Mouse (Mus musculus) neutrophil, adult 59 days (primary cell): ENCODE data around the gene Prelid3b. TPM values are rescaled to one million over a fixed set of nuclear protein-coding genes. Genes with fewer than 3 reads are reported as not detected.

Experiments used
- total RNA-seq, 2 experiments: library from RNA; stranded (reverse); gene quantifications; 1 replicate in 1 of 2; 2 replicates in 1 of 2; pipeline ENCODE4 v1.2.4; 2023

Prelid3b gene
- 10 to 100 TPM; 45.7 to 56.0 TPM for total RNA-seq

DNA sequence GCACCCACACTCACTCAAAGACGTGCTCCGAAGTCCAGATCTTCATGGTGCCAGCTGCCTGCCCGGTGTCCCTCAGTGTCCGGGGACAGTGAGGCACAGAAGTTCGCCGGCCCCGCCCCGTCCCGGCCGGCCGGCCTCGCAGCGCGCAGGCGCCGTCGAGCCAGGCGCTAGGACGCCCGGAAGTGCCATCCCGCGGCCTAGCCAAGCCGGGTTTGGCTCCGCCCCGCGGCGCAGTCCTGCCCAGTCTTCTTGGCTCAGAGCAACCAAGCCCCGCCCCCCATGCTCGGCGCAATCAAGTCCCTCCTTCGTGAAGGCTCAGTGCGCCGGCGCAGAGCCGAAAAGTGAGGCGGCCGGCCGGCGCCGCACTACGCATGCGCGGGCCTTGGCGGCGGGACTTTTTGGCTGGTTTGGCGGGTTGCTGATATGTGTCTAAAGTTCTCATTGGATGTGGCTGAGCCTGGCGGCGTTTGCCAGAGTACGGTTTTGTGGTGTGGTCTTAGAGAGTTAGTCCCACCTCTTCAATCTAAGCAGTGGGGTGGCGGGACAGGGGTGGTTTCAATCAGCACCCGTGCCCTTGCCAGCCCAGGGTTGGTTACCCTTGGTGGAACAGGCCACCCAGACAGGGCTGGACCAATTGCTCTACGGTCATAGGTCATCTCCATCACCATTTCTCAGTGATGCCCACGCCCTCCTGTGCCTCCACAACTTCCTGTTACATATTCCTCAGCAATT, at the start of gene Prelid3b:
Gene Prelid3b, minus strand, starts transcription at position 264 of the 732 bp plus-strand sequence.

DNA sequence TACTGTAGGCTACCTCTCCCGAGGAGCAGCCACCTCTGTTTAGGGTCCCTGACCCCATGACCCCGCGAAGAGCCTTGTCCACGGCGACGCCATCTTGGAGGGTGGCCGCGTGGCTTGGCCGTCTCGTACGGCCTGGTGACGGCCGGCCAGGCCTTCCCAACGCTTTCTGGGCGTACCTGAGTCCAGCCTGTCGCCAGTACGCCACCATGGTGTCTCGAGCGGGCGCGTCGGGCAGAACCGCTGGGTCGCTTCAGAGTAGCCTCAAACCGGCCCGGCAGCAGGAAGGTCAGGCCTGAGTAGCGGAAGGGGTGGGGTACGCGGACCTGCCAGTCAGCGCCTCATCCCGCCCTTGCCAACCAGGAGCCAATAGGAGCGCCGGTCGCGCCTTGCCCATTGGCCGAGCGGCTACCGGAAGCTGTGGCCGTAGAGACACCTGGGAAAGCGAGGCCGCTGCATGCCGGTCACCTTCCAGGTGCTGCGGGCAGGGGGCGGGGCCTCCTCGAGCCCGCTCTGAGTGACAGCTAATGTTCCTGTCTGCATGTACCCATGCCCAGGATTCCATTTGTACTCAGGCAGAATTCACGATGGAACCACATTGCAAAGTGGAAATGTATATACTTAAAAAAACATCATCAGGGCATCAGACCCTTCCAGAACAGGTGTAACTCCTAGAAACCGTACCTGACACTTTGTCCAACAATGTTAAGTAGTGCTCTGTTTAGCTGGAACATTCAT, 8.9 kb downstream of the Prelid3b start, which contains the start of gene Atp5e:
Gene Atp5e, minus strand, starts transcription at position 317 of the 735 bp plus-strand sequence.

DNA sequence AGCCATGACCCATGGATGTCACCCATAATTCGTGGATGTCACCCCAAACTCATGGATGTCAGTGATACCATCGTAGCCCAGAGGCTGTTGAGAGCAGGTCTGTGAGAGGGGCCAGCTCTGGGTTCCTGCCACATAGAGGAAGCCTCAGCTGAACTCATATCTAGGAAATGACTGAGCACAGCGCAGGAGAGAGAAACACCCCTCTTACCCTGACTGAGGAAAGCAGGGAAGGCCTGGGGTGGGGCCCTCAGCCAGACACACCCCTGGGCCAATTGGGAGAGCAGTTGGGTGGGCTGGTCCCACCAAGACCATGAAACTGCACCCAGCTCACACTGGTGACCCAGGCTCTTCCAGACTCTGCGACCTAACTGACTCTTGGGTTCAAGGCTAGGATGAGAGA, 22.5 kb downstream of the Prelid3b start, which contains the start of gene Tubb1:
Gene Tubb1, plus strand, starts transcription at position 343 of the 400 bp plus-strand sequence.

DNA sequence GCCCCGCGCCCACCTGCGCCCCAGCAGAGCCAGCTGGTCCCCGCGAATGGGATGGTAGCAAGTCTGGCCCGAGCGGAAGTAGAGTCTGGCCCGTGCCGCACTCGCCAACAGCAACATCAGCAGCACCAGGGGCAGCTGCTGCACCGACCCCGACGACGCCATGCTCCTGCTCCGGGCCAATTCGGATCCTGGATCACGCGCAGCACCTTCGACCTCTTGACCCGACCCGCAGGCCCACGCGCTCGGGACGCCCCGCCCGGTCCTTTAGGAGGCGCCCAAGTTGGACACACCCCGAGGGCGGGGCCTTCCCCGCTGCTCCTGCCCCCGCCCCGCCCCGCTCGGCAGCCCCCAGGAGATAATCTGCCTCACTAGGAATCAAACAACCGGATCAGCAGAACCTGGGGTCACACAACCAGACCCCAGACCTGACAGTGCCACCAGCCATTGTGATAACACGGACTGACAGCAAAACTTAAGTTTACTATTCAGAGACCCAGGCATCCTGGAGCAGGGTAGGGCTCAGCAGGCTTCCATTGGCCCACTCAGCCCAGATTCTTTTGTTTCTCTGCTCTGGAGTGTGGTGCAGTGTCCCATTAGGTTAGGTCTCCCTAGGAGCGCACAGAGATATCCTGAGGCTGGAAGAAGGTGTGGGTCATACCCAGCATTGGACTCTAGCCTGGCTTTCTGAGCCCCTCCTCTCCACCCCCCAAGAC, 34.0 kb downstream of the Prelid3b start, which contains the start of gene Ctsz:
Gene Ctsz, minus strand, starts transcription at position 303 of the 713 bp plus-strand sequence.

DNA sequence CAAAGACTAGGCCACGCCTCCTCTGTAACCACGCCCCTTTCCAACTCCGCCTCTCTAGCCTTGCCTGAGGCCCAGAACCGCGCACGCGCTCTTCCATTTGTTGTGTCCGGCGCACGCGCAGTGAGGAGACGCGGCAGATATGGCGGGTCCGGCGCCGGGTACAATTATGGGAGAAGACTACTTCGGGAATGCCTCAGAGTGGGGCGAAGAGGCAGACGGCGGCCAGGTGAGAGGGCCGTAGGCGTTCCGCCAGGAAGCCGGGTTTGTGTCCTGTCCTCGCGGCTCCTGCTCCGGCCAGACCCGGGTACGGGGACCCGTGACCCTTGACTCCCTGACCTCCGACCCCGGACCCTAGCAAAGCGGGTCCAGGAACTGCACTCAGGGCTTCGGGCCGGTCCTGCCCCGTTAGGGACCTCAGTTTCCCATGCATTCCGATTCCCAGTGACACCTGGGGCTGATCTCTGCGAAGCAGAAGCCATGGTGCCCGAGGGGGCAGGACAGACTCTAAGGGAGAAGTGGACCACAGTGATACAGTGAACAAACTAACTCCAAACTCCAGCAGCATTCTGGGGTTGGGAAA, 57.1 kb downstream of the Prelid3b start, which contains the start of gene Nelfcd:
Gene Nelfcd, plus strand, starts transcription at position 74 of the 580 bp plus-strand sequence.

Other genes with a start within 250 kb of the Prelid3b start
- 100 to 1,000 TPM; 332 to 367 TPM for gene Gnas, start 188.8 kb downstream of the Prelid3b start, total RNA-seq
- under 1 TPM; 0.24 to 0.60 TPM for gene Gm20721, start 126.4 kb downstream of the Prelid3b start, total RNA-seq
- gene Nelfcd, start 57.3 kb downstream of the Prelid3b start, total RNA-seq, result 10 to 100 TPM; 33.9 to 42.7 TPM
- 100 to 1,000 TPM; 149 to 190 TPM for gene Ctsz, start 34.0 kb downstream of the Prelid3b start, total RNA-seq
- 1 to 10 TPM; 1.1 to 1.5 TPM for gene Tubb1, start 22.4 kb downstream of the Prelid3b start, total RNA-seq
- gene Atp5e, start 9.0 kb downstream of the Prelid3b start, total RNA-seq, result 100 to 1,000 TPM; 173 to 179 TPM
- 10 to 100 TPM; 13.5 to 15.2 TPM for gene Zfp831, start 170.5 kb upstream of the Prelid3b start, total RNA-seq